Mouse (Mus musculus): Measurements from ENCODE around the gene Ttll1. TPM values are rescaled to one million over a fixed set of nuclear protein-coding genes. Genes with fewer than 3 reads are reported as not detected.

Ttll1 gene
- polyA plus RNA-seq, 1 experiment from 2014 or later = 100 TPM

GRCm38 (mm10) chr15:83445908-83446307 lies 64.8 kb downstream of the Ttll1 start:
- Histone ChIP-seq H3K4me3 (replicated peaks) (no peak overlapping the region), H3K4me2 (replicated peaks) (no peak overlapping the region), H3K9me3 (no peaks in the 10 kb centered on the region), H3K27me3 (no peaks in the 10 kb centered on the region), H3K4me1 (replicated peaks) (peaks cover 17% of the 10 kb centered on the region), H3K9ac (replicated peaks) (no peak overlapping the region), H3K27ac (no peak overlapping the region), H3K36me3 (no peaks in the 10 kb centered on the region)
- 95% methylated on average over 2 of the region's 2 CpGs for WGBS
- no peak for ATAC-seq

- Histone ChIP-seq H3K9ac (replicated peaks) (no peak overlapping the region), H3K9me3 (no peaks in the 10 kb centered on the region), H3K36me3 (no peaks in the 10 kb centered on the region), H3K4me3 (replicated peaks) (no peak overlapping the region), H3K4me1 (replicated peaks) (peaks cover 17% of the 10 kb centered on the region), H3K27me3 (no peaks in the 10 kb centered on the region), H3K27ac (0 out of 2 replicates have a peak overlapping the region, but pooled peaks have one; percentile 33), H3K4me2 (replicated peaks) (no peak overlapping the region)
- no peak for ATAC-seq
- 53% methylated on average over 5 of the region's 5 CpGs for WGBS
Observed at GRCm38 (mm10) chr15:83445383-83445782, 65.3 kb downstream of the Ttll1 start.

DNA sequence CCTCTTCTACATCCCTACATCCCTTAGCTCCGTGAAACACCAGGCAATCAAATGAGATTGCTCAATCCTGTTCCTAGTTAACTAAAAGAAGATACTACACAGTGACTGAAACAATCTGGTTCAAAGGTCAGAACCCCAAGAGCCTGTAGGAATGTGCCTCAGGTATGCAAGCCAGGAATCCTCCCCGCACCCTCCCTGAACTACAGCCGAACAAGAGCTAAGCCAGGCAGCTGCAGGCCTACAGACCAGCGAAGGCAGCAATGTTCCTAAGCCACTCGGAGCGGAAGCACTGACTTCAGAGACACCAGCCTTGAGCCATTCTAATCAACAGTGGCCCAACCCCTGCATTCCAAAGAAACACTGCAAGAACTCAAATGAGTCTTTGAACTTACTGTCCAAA lies 66.3 kb downstream of the Ttll1 start:
- ATAC-seq = no peak
- Histone ChIP-seq H3K9ac (replicated peaks) (no peak overlapping the region), H3K27me3 (no peaks in the 10 kb centered on the region), H3K4me1 (replicated peaks) (peaks cover 17% of the 10 kb centered on the region), H3K4me2 (replicated peaks) (no peak overlapping the region), H3K9me3 (no peaks in the 10 kb centered on the region), H3K36me3 (no peaks in the 10 kb centered on the region), H3K4me3 (replicated peaks) (no peak overlapping the region), H3K27ac (no peak overlapping the region)
- 83% methylated on average over 6 of the region's 6 CpGs for WGBS

GRCm38 (mm10) chr15:83442495-83443037 lies 68.1 kb downstream of the Ttll1 start:
- ATAC-seq = no peak
- Histone ChIP-seq H3K27ac (no peak overlapping the region), H3K9ac (replicated peaks) (no peak overlapping the region), H3K4me1 (replicated peaks) (peaks cover 9% of the 10 kb centered on the region), H3K4me3 (replicated peaks) (no peak overlapping the region), H3K27me3 (no peaks in the 10 kb centered on the region), H3K36me3 (no peaks in the 10 kb centered on the region), H3K4me2 (replicated peaks) (no peak overlapping the region), H3K9me3 (no peaks in the 10 kb centered on the region)
- WGBS = 89% methylated on average over 4 of the region's 4 CpGs

DNA sequence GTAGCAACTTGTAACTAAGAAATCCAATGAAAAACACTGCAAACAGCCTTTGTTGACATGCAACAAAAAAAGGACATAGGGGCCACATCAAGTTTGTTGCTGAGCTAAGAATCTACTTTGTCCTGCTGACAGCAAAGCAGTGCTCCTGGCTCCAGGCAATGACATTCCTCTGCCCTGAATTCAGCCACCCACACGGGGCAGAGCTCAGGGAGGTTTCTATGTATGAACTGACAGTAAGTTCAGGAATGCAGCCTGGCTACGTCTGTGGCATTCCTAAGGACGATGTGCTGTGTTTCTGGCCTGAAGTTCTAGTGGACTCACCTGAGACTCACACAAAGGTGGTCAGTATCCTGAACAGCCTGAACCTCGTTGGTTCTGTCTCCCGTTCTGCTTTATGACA lies 70.0 kb downstream of the Ttll1 start:
- H3K9me3 ChIP-seq = no peaks in the 10 kb centered on the region
- H3K9ac ChIP-seq (replicated peaks) = no peak overlapping the region
- peaks cover 6% of the 10 kb centered on the region for H3K4me1 ChIP-seq (replicated peaks)
- no peaks in the 10 kb centered on the region for H3K27me3 ChIP-seq
- ATAC-seq = no peak
- no peak overlapping the region for H3K27ac ChIP-seq
- H3K4me2 ChIP-seq (replicated peaks) = no peak overlapping the region
- no peak overlapping the region for H3K4me3 ChIP-seq (replicated peaks)
- no peaks in the 10 kb centered on the region for H3K36me3 ChIP-seq
- 77% methylated on average over 5 of the region's 5 CpGs for WGBS

GRCm38 (mm10) chr15:83436541-83436940 lies 74.2 kb downstream of the Ttll1 start:
- H3K27ac ChIP-seq = no peak overlapping the region
- no peaks in the 10 kb centered on the region for H3K4me1 ChIP-seq (replicated peaks)
- H3K27me3 ChIP-seq = no peaks in the 10 kb centered on the region
- H3K4me3 ChIP-seq (replicated peaks) = no peak overlapping the region
- no peaks in the 10 kb centered on the region for H3K36me3 ChIP-seq
- ATAC-seq = no peak
- WGBS = 70% methylated on average over 9 of the region's 9 CpGs
- no peak overlapping the region for H3K4me2 ChIP-seq (replicated peaks)
- no peak overlapping the region for H3K9ac ChIP-seq (replicated peaks)
- no peaks in the 10 kb centered on the region for H3K9me3 ChIP-seq

DNA sequence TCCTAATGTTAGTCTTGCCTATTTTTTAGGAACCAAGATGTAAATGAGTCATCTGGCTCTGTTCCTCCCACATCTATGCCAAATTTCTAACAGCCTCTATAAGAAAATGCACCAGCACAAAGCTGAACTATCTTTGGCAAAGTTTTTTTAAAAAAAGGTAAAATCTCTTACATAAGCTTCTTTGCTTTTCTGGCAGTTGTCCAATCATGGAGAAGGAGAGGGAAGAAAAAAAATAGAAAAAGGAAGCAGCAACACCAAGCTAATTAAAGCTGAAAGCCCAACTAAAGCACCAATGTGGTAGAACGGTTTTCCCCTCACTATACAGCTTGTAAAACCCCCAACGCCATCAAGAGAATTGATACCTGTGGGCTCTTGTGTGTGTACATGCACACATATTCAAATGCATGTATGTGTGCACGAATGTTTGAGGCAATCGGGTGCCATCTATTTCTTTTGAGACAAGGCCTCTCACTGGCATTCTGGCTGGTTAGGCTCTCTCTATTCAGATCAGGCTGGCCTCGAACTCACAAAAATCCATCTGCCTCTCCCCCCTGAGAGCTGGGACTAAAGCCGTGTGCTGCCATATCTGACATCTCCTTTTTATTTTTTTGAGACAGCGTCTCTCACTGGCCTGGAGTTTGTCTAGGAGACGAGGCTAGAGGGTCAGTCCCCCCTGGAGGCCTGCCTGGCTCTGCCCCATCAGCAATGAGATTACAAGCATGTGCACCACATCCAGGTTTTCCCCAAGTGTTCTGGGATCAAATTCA lies 75.2 kb downstream of the Ttll1 start:
- H3K4me2 ChIP-seq (replicated peaks) = no peak overlapping the region
- H3K9me3 ChIP-seq = no peaks in the 10 kb centered on the region
- no peak for ATAC-seq
- H3K9ac ChIP-seq (replicated peaks) = no peak overlapping the region
- no peak overlapping the region for H3K4me3 ChIP-seq (replicated peaks)
- 81% methylated on average over 8 of the region's 8 CpGs for WGBS
- no peak overlapping the region for H3K27ac ChIP-seq
- no peaks in the 10 kb centered on the region for H3K4me1 ChIP-seq (replicated peaks)
- H3K36me3 ChIP-seq = no peaks in the 10 kb centered on the region
- no peaks in the 10 kb centered on the region for H3K27me3 ChIP-seq

DNA sequence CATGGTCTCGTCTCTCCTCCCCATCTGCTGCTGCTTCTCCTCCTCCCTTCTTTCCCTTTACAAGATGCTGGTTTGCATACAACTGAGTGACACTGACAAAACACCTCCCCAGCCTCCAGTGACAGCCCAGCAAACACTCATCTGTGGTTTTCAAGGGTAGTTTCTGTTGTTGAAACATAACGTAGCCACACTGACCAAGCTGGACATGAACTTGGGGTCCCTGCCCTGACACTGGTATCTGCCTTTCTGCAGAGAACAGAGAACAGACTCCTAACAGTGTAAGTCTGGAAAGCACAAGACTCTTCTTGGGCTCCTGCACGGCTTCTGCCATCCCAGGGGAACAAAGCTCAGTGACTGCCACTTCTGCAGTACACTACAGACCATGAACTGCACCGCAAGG lies 76.0 kb downstream of the Ttll1 start:
- ATAC-seq = no peak
- Histone ChIP-seq H3K4me1 (replicated peaks) (no peaks in the 10 kb centered on the region), H3K4me3 (replicated peaks) (no peak overlapping the region), H3K4me2 (replicated peaks) (no peak overlapping the region), H3K27me3 (no peaks in the 10 kb centered on the region), H3K36me3 (no peaks in the 10 kb centered on the region), H3K9ac (replicated peaks) (no peak overlapping the region), H3K9me3 (no peaks in the 10 kb centered on the region), H3K27ac (no peak overlapping the region)
- 80% methylated on average over 4 of the region's 4 CpGs for WGBS

Small RNA genes within 50 kb of the gene (microRNA-seq; reads per million reads assigned to microRNA genes)
- not detected for gene Gm24575

Other genes with a start within 250 kb of the Ttll1 start
- gene Arfgap3, start 160.6 kb downstream of the Ttll1 start, polyA plus RNA-seq (2015; fragmentation: Nextera tagmentation; extraction: Ambion mirVana) = 39.2 and 39.5 TPM in 2 replicates
- 25.4 and 27.1 TPM in 2 replicates for gene Pacsin2, start 46.3 kb downstream of the Ttll1 start, polyA plus RNA-seq (2015; fragmentation: Nextera tagmentation; extraction: Ambion mirVana)
- gene Bik, start 16.0 kb upstream of the Ttll1 start, polyA plus RNA-seq (2015; fragmentation: Nextera tagmentation; extraction: Ambion mirVana) = 0.80 and 1.2 TPM in 2 replicates
- 9.6 and 9.9 TPM in 2 replicates for gene Tspo, start 52.7 kb upstream of the Ttll1 start, polyA plus RNA-seq (2015; fragmentation: Nextera tagmentation; extraction: Ambion mirVana)
- gene Mcat, start 52.9 kb upstream of the Ttll1 start, polyA plus RNA-seq (2015; fragmentation: Nextera tagmentation; extraction: Ambion mirVana) = 31.8 and 35.9 TPM in 2 replicates
- gene Ttll12, start 84.3 kb upstream of the Ttll1 start, polyA plus RNA-seq (2015; fragmentation: Nextera tagmentation; extraction: Ambion mirVana) = 47.7 and 48.0 TPM in 2 replicates
- 15.5 and 16.7 TPM in 2 replicates for gene Scube1, start 214.1 kb upstream of the Ttll1 start, polyA plus RNA-seq (2015; fragmentation: Nextera tagmentation; extraction: Ambion mirVana)